Mouse (Mus musculus) spleen, adult 2 months (tissue): ENCODE measurements around the gene Polk.

ENCODE experiments used
- CTCF ChIP-seq: fragments of 200-500 bp; IDR thresholded peaks from 2 replicates; pipeline ENCODE4 v1.5.1; 2011; ENCODE audit warnings: mild to moderate bottlenecking, inconsistent platforms; ENCODE audit not compliant: insufficient read depth, insufficient read length, insufficient replicate concordance; ENCODE audit errors: extremely low read depth
- POLR2A ChIP-seq: fragments of 200-500 bp; IDR thresholded peaks from 2 replicates; pipeline ENCODE4 v1.6.1; 2011; ENCODE audit warnings: low read depth, low read length, inconsistent platforms

DNA sequence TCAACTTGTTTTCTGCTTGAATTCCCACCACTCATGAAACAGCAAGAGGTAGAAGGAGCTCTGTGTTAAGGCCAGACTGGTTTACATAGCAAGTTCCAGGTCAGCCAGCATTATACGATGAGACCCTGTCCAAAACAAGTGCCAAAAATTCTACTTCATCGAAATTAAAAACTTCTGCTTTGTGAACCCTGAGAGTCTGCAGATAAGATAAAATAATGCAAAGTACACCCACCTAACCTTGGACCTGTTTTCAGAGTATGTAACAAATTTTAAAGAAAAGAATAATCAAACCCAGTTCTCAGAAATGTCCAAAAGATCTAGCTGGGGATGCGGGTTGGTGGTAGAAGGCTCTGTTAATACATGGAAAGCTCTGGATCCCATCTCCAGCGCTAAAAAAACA lies 83.8 kb downstream of the Polk start:
- TF ChIP-seq POLR2A (no peak), CTCF (no peak)
